Mouse (Mus musculus): Measurements from ENCODE around the gene Zfhx2. TPM values are rescaled to one million over a fixed set of nuclear protein-coding genes. Genes with fewer than 3 reads are reported as not detected.
"Not testable (repeated sequence)": the region's sequence is repeated elsewhere in the genome, so short reads cannot be mapped to it uniquely, and the experiment has no call there.

The Zfhx2 gene
- polyA plus RNA-seq, 1 experiment from 2014 or later: 39.9 TPM

- peak overlapping the region; percentile 24; the same call in 1 of the 2 replicates for H3K4me3 ChIP-seq (replicated peaks)
- peak overlapping the region; percentile 84 for H3K27ac ChIP-seq
- no peaks in the 10 kb centered on the region for H3K36me3 ChIP-seq
- peaks cover 31% of the 10 kb centered on the region for H3K4me1 ChIP-seq (replicated peaks)
- H3K9ac ChIP-seq (replicated peaks): no peak overlapping the region
- peak; percentile 50; the same call in 1 of the 2 replicates for ATAC-seq
- 68% methylated on average over 11 of the region's 11 CpGs for WGBS
- no peaks in the 10 kb centered on the region for H3K9me3 ChIP-seq
- no peaks in the 10 kb centered on the region for H3K27me3 ChIP-seq
- peak overlapping the region; percentile 43 for H3K4me2 ChIP-seq (replicated peaks)
Measured at GRCm38 (mm10) chr14:55055167-55055834, 36.8 kb downstream of the Zfhx2 start.

GRCm38 (mm10) chr14:55054191-55054749, 37.9 kb downstream of the Zfhx2 start:
- ATAC-seq: peak; percentile 3
- Histone ChIP-seq H3K27ac (peak overlapping the region; percentile 84), H3K4me2 (replicated peaks) (peak overlapping the region; percentile 43), H3K27me3 (no peaks in the 10 kb centered on the region), H3K9me3 (no peaks in the 10 kb centered on the region), H3K9ac (replicated peaks) (no peak overlapping the region; the same call in 1 of the 2 replicates), H3K36me3 (no peaks in the 10 kb centered on the region), H3K4me1 (replicated peaks) (peaks cover 23% of the 10 kb centered on the region), H3K4me3 (replicated peaks) (peak overlapping the region; percentile 24)
- 81% methylated on average over 10 of the region's 10 CpGs for WGBS

DNA sequence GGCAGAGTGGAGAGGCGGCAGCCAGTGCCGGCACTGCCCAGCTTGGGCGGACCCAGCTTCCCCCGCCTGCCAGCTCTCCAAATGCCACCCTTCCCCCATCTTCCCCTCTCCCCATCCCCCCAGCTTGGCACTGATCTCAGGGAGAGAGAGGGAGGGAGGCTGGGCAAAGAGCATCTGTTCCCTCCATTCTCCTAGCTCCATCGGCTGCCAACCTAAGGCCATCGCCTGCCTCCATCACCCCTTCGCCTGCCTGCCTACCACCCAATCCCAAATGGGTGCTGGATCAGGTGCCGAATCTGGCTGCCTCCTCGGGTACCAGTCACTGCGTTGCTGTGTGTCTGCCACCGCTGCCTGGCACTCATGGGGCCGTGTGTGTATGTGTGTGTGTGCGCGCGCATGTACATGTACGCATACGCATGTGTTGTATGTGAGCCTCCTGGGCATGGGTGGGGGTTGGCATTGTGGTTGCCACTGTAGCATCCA, 38.4 kb downstream of the Zfhx2 start:
- H3K9me3 ChIP-seq: no peaks in the 10 kb centered on the region
- peak; percentile 74 for ATAC-seq
- H3K4me1 ChIP-seq (replicated peaks): peaks cover 22% of the 10 kb centered on the region
- no peaks in the 10 kb centered on the region for H3K36me3 ChIP-seq
- H3K27me3 ChIP-seq: no peaks in the 10 kb centered on the region
- WGBS: 78% methylated on average over 17 of the region's 17 CpGs
- H3K4me3 ChIP-seq (replicated peaks): peak overlapping the region; percentile 24
- H3K27ac ChIP-seq: peak overlapping the region; percentile 84
- peak overlapping the region; percentile 43 for H3K4me2 ChIP-seq (replicated peaks)
- no peak overlapping the region; the same call in 1 of the 2 replicates for H3K9ac ChIP-seq (replicated peaks)

DNA sequence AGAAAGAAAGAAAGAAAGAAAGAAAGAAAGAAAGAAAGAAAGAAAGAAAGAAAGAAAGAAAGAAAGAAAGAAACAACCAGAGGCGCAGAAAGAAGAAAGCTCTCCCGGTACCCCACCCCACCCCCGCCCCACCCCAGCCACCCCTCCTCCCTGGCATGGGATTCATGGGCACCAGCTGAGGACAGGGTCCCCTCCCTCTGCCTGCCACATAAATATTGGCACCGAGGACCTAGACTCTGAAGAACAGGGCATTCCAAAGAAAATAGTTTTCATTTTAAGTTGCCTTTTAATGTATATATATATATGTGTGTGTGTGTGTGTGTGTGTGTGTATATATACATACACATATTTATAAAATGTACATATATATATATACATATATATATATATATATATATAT, 39.1 kb downstream of the Zfhx2 start:
- peaks cover 22% of the 10 kb centered on the region for H3K4me1 ChIP-seq (replicated peaks)
- 71% methylated on average over 4 of the region's 4 CpGs for WGBS
- H3K4me2 ChIP-seq (replicated peaks): no peak overlapping the region
- no peaks in the 10 kb centered on the region for H3K36me3 ChIP-seq
- H3K9ac ChIP-seq (replicated peaks): no peak overlapping the region
- H3K4me3 ChIP-seq (replicated peaks): no peak overlapping the region
- H3K27ac ChIP-seq: peak overlapping the region; percentile 84
- H3K9me3 ChIP-seq: no peaks in the 10 kb centered on the region
- no peak for ATAC-seq
- no peaks in the 10 kb centered on the region for H3K27me3 ChIP-seq

- Histone ChIP-seq H3K27me3 (no peaks in the 10 kb centered on the region), H3K36me3 (no peaks in the 10 kb centered on the region), H3K4me1 (replicated peaks) (peaks cover 22% of the 10 kb centered on the region), H3K27ac (peak overlapping the region; percentile 78), H3K9ac (replicated peaks) (no peak overlapping the region), H3K9me3 (no peaks in the 10 kb centered on the region), H3K4me2 (replicated peaks) (no peak overlapping the region), H3K4me3 (replicated peaks) (no peak overlapping the region)
- whole genome bisulfite sequencing: 69% methylated on average over 9 of the region's 9 CpGs
- peak; percentile 70 for ATAC-seq
Measured at GRCm38 (mm10) chr14:55052496-55052895, 39.6 kb downstream of the Zfhx2 start.

DNA sequence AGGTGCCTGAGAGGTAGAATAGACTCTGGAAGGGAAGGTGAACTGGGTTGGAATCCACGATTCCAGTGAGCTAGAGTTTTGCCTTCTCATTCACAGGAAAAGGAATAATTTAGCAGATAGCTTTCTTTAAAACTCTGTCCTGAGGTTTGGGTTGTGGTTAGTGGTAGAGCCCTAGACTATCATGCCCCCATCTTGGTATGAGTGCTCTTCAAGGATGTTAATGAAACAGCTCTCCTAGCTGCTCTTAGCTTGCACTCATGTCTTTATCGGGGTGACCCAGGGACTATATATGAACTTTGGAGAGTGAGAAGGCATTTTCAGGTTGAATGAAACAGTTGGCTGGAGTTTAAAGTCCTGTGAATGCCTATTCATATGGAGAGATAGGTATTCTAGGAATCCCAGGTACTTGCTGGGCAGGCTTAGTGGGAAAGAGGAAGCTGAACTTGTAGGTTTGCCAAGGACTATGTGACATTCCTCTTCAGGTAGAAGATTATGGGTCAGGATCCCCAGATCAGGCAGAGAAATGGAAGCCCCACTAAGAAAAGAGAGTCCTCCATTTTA, 44.1 kb downstream of the Zfhx2 start:
- Histone ChIP-seq H3K27me3 (no peaks in the 10 kb centered on the region), H3K4me3 (replicated peaks) (no peak overlapping the region), H3K4me2 (replicated peaks) (no peak overlapping the region), H3K4me1 (replicated peaks) (peaks cover 3% of the 10 kb centered on the region; the same call in 1 of the 2 replicates), H3K36me3 (no peaks in the 10 kb centered on the region), H3K27ac (no peak overlapping the region), H3K9ac (replicated peaks) (no peak overlapping the region), H3K9me3 (no peaks in the 10 kb centered on the region)
- WGBS: 88% methylated on average over 2 of the region's 2 CpGs
- ATAC-seq: no peak

DNA sequence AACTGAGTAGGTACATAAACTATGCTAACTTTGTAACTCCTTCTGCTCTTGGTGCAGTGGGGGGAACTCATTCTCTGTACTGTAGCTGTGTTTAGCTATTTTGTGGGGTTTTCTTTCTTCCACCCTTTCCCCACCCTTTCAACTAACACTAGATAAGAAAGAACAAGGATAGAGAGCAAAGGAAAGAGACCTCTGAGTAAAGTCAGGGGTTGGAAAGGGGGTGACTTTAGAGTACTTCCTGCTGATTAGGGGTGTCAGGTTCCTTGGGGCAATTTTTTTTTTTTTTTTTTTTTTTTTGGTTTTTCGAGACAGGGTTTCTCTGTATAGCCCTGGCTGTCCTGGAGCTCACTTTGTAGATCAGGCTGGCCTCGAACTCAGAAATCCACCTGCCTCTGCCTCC, 48.4 kb downstream of the Zfhx2 start:
- H3K4me3 ChIP-seq (replicated peaks); H3K4me1 ChIP-seq (replicated peaks); H3K36me3 ChIP-seq; H3K9me3 ChIP-seq; H3K9ac ChIP-seq (replicated peaks); H3K27me3 ChIP-seq; H3K4me2 ChIP-seq (replicated peaks); H3K27ac ChIP-seq; ATAC-seq: not testable (repeated sequence)
- 70% methylated on average over 2 of the region's 2 CpGs for WGBS

DNA sequence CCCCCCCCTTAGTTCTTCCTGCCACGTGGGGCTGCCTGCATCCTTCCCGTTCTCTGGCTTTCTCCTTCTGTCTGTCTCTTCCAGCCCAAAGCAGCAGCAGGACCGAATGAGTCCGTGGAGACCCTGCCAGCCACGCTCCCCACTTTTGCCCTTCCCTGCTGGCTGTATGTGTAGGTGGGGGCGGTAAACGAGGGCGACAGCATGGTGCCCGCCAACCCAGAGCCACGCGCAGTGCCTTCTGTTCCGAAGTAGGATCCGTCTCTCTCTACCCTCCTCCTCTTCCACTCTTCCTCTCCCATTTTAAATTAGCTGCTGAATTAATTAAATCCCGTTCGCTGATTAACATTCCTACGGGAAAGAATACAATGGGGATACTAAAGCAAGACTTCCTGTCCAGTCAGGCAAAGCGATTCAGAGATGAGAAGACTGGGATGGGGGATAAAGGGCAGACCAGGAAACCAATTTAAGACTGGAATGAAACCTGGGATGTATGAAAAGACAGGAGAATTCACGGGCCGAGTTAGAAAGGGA, 59.4 kb downstream of the Zfhx2 start:
- peaks cover 42% of the 10 kb centered on the region for H3K4me1 ChIP-seq (replicated peaks)
- H3K4me3 ChIP-seq (replicated peaks): peak overlapping the region; percentile 12; the same call in 1 of the 2 replicates
- no peak for ATAC-seq
- 16% methylated on average over 19 of the region's 19 CpGs for WGBS
- H3K36me3 ChIP-seq: no peaks in the 10 kb centered on the region
- H3K9ac ChIP-seq (replicated peaks): no peak overlapping the region
- peak overlapping the region; percentile 37 for H3K4me2 ChIP-seq (replicated peaks)
- 0 out of 2 replicates have a peak, but pooled peaks cover 3% of the 10 kb centered on the region for H3K27me3 ChIP-seq
- H3K9me3 ChIP-seq: no peaks in the 10 kb centered on the region
- peak overlapping the region; percentile 57 for H3K27ac ChIP-seq

- peak overlapping the region; percentile 49 for H3K9ac ChIP-seq (replicated peaks)
Measured at GRCm38 (mm10) chr14:55029034-55029698, 63.0 kb downstream of the Zfhx2 start.

DNA sequence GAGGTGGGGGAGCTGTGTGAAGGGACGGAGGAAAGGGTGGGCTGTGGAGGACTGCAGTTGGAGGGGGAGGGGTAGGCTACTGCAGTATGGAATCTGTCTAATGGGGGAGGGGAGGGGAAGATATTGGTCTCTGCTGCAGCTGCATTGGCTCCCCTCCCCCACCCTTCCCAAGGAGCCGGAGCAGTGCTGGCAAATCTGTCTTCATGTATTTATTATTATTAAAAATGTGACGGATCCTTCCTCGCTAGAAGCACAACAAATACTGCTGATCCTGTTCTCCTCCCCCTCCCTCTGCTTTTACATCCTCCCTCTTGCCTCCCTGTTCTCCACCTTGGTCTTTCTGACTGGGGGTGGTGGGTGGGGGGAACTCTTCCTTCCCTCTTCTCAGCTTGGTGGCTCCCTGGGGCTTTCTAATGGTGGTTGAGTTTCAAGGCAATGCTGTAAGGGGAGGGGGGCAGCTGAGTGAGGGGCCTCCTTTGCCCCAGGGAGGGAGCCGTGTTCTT, 63.7 kb downstream of the Zfhx2 start:
- peaks cover 5% of the 10 kb centered on the region; the same call in 1 of the 2 replicates for H3K27me3 ChIP-seq
- H3K27ac ChIP-seq: peak overlapping the region; percentile 97
- peak overlapping the region; percentile 47 for H3K4me2 ChIP-seq (replicated peaks)
- H3K4me1 ChIP-seq (replicated peaks): peaks cover 51% of the 10 kb centered on the region
- peaks cover 4% of the 10 kb centered on the region; the same call in 1 of the 2 replicates for H3K36me3 ChIP-seq
- peak overlapping the region; percentile 49 for H3K9ac ChIP-seq (replicated peaks)
- no peaks in the 10 kb centered on the region for H3K9me3 ChIP-seq
- 0 out of 2 replicates have a peak overlapping the region, but pooled peaks have one; percentile 4 for H3K4me3 ChIP-seq (replicated peaks)
- ATAC-seq: peak; percentile 78
- WGBS: 2% methylated on average over 5 of the region's 5 CpGs

More at GRCm38 (mm10) chr14:55029034-55029698, 63.0 kb downstream of the Zfhx2 start:
- Histone ChIP-seq H3K9me3 (no peaks in the 10 kb centered on the region), H3K4me2 (replicated peaks) (peak overlapping the region; percentile 47), H3K4me3 (replicated peaks) (0 out of 2 replicates have a peak overlapping the region, but pooled peaks have one; percentile 4), H3K27ac (peak overlapping the region; percentile 97), H3K27me3 (peaks cover 6% of the 10 kb centered on the region; the same call in 1 of the 2 replicates), H3K4me1 (replicated peaks) (peaks cover 52% of the 10 kb centered on the region), H3K36me3 (no peaks in the 10 kb centered on the region)
- 5% methylated on average over 11 of the region's 11 CpGs for WGBS
- peak; percentile 49 for ATAC-seq

- Histone ChIP-seq H3K36me3 (peaks cover 12% of the 10 kb centered on the region), H3K27ac (peak overlapping the region; percentile 97), H3K9ac (replicated peaks) (0 out of 2 replicates have a peak overlapping the region, but pooled peaks have one; percentile 32), H3K4me3 (replicated peaks) (no peak overlapping the region; the same call in 1 of the 2 replicates), H3K4me2 (replicated peaks) (peak overlapping the region; percentile 47), H3K4me1 (replicated peaks) (peaks cover 44% of the 10 kb centered on the region), H3K9me3 (no peaks in the 10 kb centered on the region), H3K27me3 (peaks cover 5% of the 10 kb centered on the region; the same call in 1 of the 2 replicates)
- WGBS: 3% methylated on average over 6 of the region's 6 CpGs
- peak; percentile 60 for ATAC-seq
Measured at GRCm38 (mm10) chr14:55027653-55028052, 64.5 kb downstream of the Zfhx2 start.

All from midbrain, embryonic 13.5 days (tissue).